Mouse (Mus musculus) liver, embryonic 13.5 days (tissue): ENCODE data around the gene Eif5a2. TPM values are rescaled to one million over a fixed set of nuclear protein-coding genes. Genes with fewer than 3 reads are reported as not detected.
A peak's percentile ranks its signal among the peaks of the same experiment; 100 is the strongest.
"Not testable (repeated sequence)": the region's sequence is repeated elsewhere in the genome, so short reads cannot be mapped to it uniquely, and the experiment has no call there.

ENCODE experiments used
- ATAC-seq: fragments of 200-750 bp; cut with Nextera tagmentation; 2 replicates; pipeline ENCODE4 v1.8.0; 2017; ENCODE audit warnings: low read depth, mild to moderate bottlenecking, moderate number of reproducible peaks, moderate library complexity
- DNase-seq: peaks from one replicate; pipeline ENCODE4 v3.0.0; 2022
- H3K27ac ChIP-seq: fragments of 300-500 bp; sonication (generic); 2 replicates; pipeline ENCODE4 v1.5.1; 2015; ENCODE audit warnings: moderate library complexity, mild to moderate bottlenecking, inconsistent platforms
- H3K27me3 ChIP-seq: fragments of 300-500 bp; sonication (generic); 2 replicates; pipeline ENCODE4 v1.6.1; 2015; ENCODE audit warnings: mild to moderate bottlenecking, inconsistent platforms
- H3K36me3 ChIP-seq: fragments of 300-500 bp; sonication (generic); 2 replicates; pipeline ENCODE4 v1.6.1; 2015; ENCODE audit warnings: mild to moderate bottlenecking, inconsistent platforms
- H3K4me1 ChIP-seq: fragments of 300-500 bp; sonication (generic); replicated peaks from 2 replicates; pipeline ENCODE4 v1.6.1; 2015; ENCODE audit warnings: inconsistent platforms
- H3K4me2 ChIP-seq: fragments of 300-500 bp; sonication (generic); 2 replicates; pipeline ENCODE4 v1.6.1; 2015; ENCODE audit warnings: inconsistent platforms, mild to moderate bottlenecking, moderate library complexity
- H3K4me3 ChIP-seq: fragments of 300-500 bp; sonication (generic); replicated peaks from 2 replicates; pipeline ENCODE4 v1.5.1; 2015; ENCODE audit warnings: mild to moderate bottlenecking, inconsistent platforms
- H3K9ac ChIP-seq: fragments of 300-500 bp; sonication (generic); 2 replicates; pipeline ENCODE4 v1.6.1; 2015; ENCODE audit warnings: mild to moderate bottlenecking, inconsistent platforms
- H3K9me3 ChIP-seq: fragments of 300-500 bp; sonication (generic); replicated peaks from 2 replicates; pipeline ENCODE4 v1.6.1; 2016; ENCODE audit warnings: inconsistent platforms
- WGBS: fragments of 180-500 bp; shearing (Covaris S2); methylation state at CpG from one replicate; pipeline ENCODE4 v1.1.7; 2015; ENCODE audit not compliant: insufficient replicate concordance; 5-methylcytosine and 5-hydroxymethylcytosine counted together
- polyA plus RNA-seq: library from polyadenylated mRNA; unstranded; fragments of >200 nt; fragmentation: Nextera tagmentation; extraction: Ambion mirVana; gene quantifications from 2 replicates; pipeline ENCODE4 v1.2.1, GENCODE M21; 2015

Gene Eif5a2
- polyA plus RNA-seq, 1 experiment from 2014 or later: 6.2 TPM

- not testable (repeated sequence) for H3K27me3 ChIP-seq, H3K4me3 ChIP-seq, ATAC-seq, DNase-seq, H3K27ac ChIP-seq, H3K9me3 ChIP-seq, H3K4me2 ChIP-seq, H3K9ac ChIP-seq, H3K36me3 ChIP-seq
- peaks cover 37% of the 10 kb centered on the region for H3K4me1 ChIP-seq
- WGBS: 55% methylated on average over 4 of the region's 4 CpGs
Observed at GRCm38 (mm10) chr3:28772919-28773318, 8.2 kb upstream of the Eif5a2 start.

- Histone ChIP-seq H3K27me3 (no peaks in the 10 kb centered on the region), H3K4me1 (peaks cover 46% of the 10 kb centered on the region), H3K9me3 (no peaks in the 10 kb centered on the region), H3K4me3 (peak overlapping the region; percentile 43), H3K27ac (peak overlapping the region; percentile 99), H3K4me2 (peak overlapping the region; percentile 81), H3K36me3 (no peaks in the 10 kb centered on the region), H3K9ac (peak overlapping the region; percentile 72)
- peak; percentile 59 for DNase-seq
- peak; percentile 74 for ATAC-seq
- WGBS: 16% methylated on average over 7 of the region's 7 CpGs
Observed at GRCm38 (mm10) chr3:28775361-28775760, 5.7 kb upstream of the Eif5a2 start.

GRCm38 (mm10) chr3:28775958-28776357, 5.1 kb upstream of the Eif5a2 start:
- 2% methylated on average over 1 of the region's 1 CpGs for WGBS
- Histone ChIP-seq H3K36me3 (no peaks in the 10 kb centered on the region), H3K9ac (peak overlapping the region; percentile 72), H3K27ac (peak overlapping the region; percentile 99), H3K9me3 (no peaks in the 10 kb centered on the region), H3K4me2 (peak overlapping the region; percentile 81), H3K4me3 (peak overlapping the region; percentile 43), H3K27me3 (no peaks in the 10 kb centered on the region), H3K4me1 (peaks cover 52% of the 10 kb centered on the region)
- DNase-seq (peak; percentile 68), ATAC-seq (peak; percentile 87)

- 8% methylated on average over 1 of the region's 1 CpGs for WGBS
- DNase-seq (peak; percentile 72), ATAC-seq (peak; percentile 78)
- H3K4me2 ChIP-seq: peak overlapping the region; percentile 81
- peak overlapping the region; percentile 62 for H3K9ac ChIP-seq
- H3K9me3 ChIP-seq: no peaks in the 10 kb centered on the region
- H3K36me3 ChIP-seq: no peaks in the 10 kb centered on the region
- peak overlapping the region; percentile 43 for H3K4me3 ChIP-seq
- H3K4me1 ChIP-seq: peaks cover 54% of the 10 kb centered on the region
- H3K27ac ChIP-seq: peak overlapping the region; percentile 99
- H3K27me3 ChIP-seq: no peaks in the 10 kb centered on the region
Observed at GRCm38 (mm10) chr3:28776491-28776890, 4.6 kb upstream of the Eif5a2 start.

- Histone ChIP-seq H3K36me3 (peaks cover 6% of the 10 kb centered on the region; the same call in 1 of the 2 replicates), H3K9ac (no peak overlapping the region), H3K27ac (peak overlapping the region; percentile 50), H3K4me1 (peaks cover 49% of the 10 kb centered on the region), H3K27me3 (0 out of 2 replicates have a peak, but pooled peaks cover 2% of the 10 kb centered on the region), H3K9me3 (no peaks in the 10 kb centered on the region), H3K4me2 (peak overlapping the region; percentile 98), H3K4me3 (peak overlapping the region; percentile 87)
- DNase-seq (no peak), ATAC-seq (no peak)
- WGBS: 73% methylated on average over 9 of the region's 9 CpGs
Observed at GRCm38 (mm10) chr3:28780511-28780910, 565 bp upstream of the Eif5a2 start.

- peak overlapping the region; percentile 90 for H3K9ac ChIP-seq
- ATAC-seq (peak; percentile 57), DNase-seq (no peak)
- WGBS: under 1% methylated on average over 35 of the region's 41 CpGs
- H3K27me3 ChIP-seq: 0 out of 2 replicates have a peak, but pooled peaks cover 2% of the 10 kb centered on the region
- H3K36me3 ChIP-seq: peaks cover 6% of the 10 kb centered on the region; the same call in 1 of the 2 replicates
- H3K27ac ChIP-seq: peak overlapping the region; percentile 67
- H3K4me3 ChIP-seq: peak overlapping the region; percentile 87
- H3K4me2 ChIP-seq: peak overlapping the region; percentile 98
- no peaks in the 10 kb centered on the region for H3K9me3 ChIP-seq
- H3K4me1 ChIP-seq: peaks cover 52% of the 10 kb centered on the region
Observed at GRCm38 (mm10) chr3:28781422-28781821, 346 bp downstream of the Eif5a2 start.

GRCm38 (mm10) chr3:28781848-28782247, 772 bp downstream of the Eif5a2 start:
- Histone ChIP-seq H3K36me3 (peaks cover 6% of the 10 kb centered on the region; the same call in 1 of the 2 replicates), H3K27me3 (0 out of 2 replicates have a peak, but pooled peaks cover 2% of the 10 kb centered on the region), H3K27ac (peak overlapping the region; percentile 67; the same call in 1 of the 2 replicates), H3K4me3 (peak overlapping the region; percentile 87), H3K4me2 (peak overlapping the region; percentile 98), H3K4me1 (peaks cover 53% of the 10 kb centered on the region), H3K9ac (peak overlapping the region; percentile 90), H3K9me3 (no peaks in the 10 kb centered on the region)
- 31% methylated on average over 14 of the region's 14 CpGs for WGBS
- ATAC-seq (no peak), DNase-seq (no peak)

GRCm38 (mm10) chr3:28784176-28784575, 3.1 kb downstream of the Eif5a2 start:
- WGBS: 85% methylated on average over 2 of the region's 2 CpGs
- H3K9me3 ChIP-seq: no peaks in the 10 kb centered on the region
- H3K27ac ChIP-seq: no peak overlapping the region
- DNase-seq (no peak), ATAC-seq (no peak)
- H3K4me3 ChIP-seq: no peak overlapping the region
- peaks cover 6% of the 10 kb centered on the region; the same call in 1 of the 2 replicates for H3K36me3 ChIP-seq
- H3K4me2 ChIP-seq: no peak overlapping the region
- H3K4me1 ChIP-seq: peaks cover 43% of the 10 kb centered on the region
- H3K9ac ChIP-seq: no peak overlapping the region
- 0 out of 2 replicates have a peak, but pooled peaks cover 2% of the 10 kb centered on the region for H3K27me3 ChIP-seq

- Histone ChIP-seq H3K27ac (no peak overlapping the region), H3K9me3 (no peaks in the 10 kb centered on the region), H3K9ac (no peak overlapping the region), H3K4me2 (no peak overlapping the region), H3K4me1 (0 out of 2 replicates have a peak, but pooled peaks cover 4% of the 10 kb centered on the region), H3K27me3 (no peaks in the 10 kb centered on the region), H3K4me3 (no peak overlapping the region), H3K36me3 (no peaks in the 10 kb centered on the region)
- ATAC-seq (no peak), DNase-seq (no peak)
- 56% methylated on average over 7 of the region's 7 CpGs for WGBS
Observed at GRCm38 (mm10) chr3:28794835-28795234, 13.8 kb downstream of the Eif5a2 start.

GRCm38 (mm10) chr3:28805301-28806097, 24.4 kb downstream of the Eif5a2 start, which contains the start of gene Rpl22l1:
Gene Rpl22l1 (plus strand): TSS chr3:28805436.
- Histone ChIP-seq H3K36me3 (peaks cover 24% of the 10 kb centered on the region), H3K4me3 (peak within 1 kb of the TSS; percentile 90), H3K9me3 (no peaks in the 10 kb centered on the region), H3K27me3 (no peaks in the 10 kb centered on the region), H3K27ac (peak within 1 kb of the TSS; percentile 90), H3K4me1 (peaks cover 29% of the 10 kb centered on the region), H3K9ac (peak within 1 kb of the TSS; percentile 95), H3K4me2 (peak within 1 kb of the TSS; percentile 71)
- peak; percentile 98 for ATAC-seq
- DNase-seq: peak; percentile 97
- under 1% methylated on average over 72 of the region's 72 CpGs for WGBS

GRCm38 (mm10) chr3:28808039-28808643, 27.1 kb downstream of the Eif5a2 start:
- no peak overlapping the region for H3K27ac ChIP-seq
- peaks cover 29% of the 10 kb centered on the region for H3K4me1 ChIP-seq
- H3K27me3 ChIP-seq: no peaks in the 10 kb centered on the region
- 81% methylated on average over 4 of the region's 4 CpGs for WGBS
- no peak overlapping the region for H3K9ac ChIP-seq
- peaks cover 24% of the 10 kb centered on the region for H3K36me3 ChIP-seq
- no peaks in the 10 kb centered on the region for H3K9me3 ChIP-seq
- DNase-seq (no peak), ATAC-seq (no peak)
- H3K4me2 ChIP-seq: no peak overlapping the region
- no peak overlapping the region for H3K4me3 ChIP-seq
